Mouse (Mus musculus): ENCODE results near the gene Rbm3. TPM values are rescaled to one million over a fixed set of nuclear protein-coding genes. Genes with fewer than 3 reads are reported as not detected.

Gene Rbm3
- polyA plus RNA-seq, 1 experiment from 2014 or later: 486 TPM

DNA sequence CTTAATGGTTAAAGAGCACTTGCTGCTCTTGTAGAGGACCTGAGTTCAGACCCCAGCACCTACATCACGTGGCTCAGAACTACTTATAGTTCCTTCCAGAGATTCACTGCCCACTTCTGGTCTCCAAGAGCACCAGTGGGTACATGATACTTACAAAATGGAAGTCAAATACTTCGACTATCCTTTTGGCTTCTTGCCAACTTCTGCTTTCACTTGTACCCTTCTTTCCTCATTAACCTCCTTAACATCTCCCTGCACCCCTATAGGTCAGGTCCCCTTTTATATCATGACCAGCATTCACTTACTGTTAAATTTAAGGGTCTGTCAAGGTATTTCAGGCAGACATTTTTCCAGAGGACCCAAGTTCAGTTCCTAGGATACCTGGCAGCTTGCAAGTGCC, 9.8 kb downstream of the Rbm3 start:
- H3K36me3 ChIP-seq (ENCODE audit: control insufficient read depth, insufficient read depth, low read length): peaks cover 8% of the 10 kb centered on the region
- ATAC-seq (ENCODE audit: low read depth): no peak
- no peak overlapping the region for H3K4me3 ChIP-seq (ENCODE audit: low read length)
- H3K9ac ChIP-seq (ENCODE audit: low read length): no peak overlapping the region
- no peaks in the 10 kb centered on the region for H3K27me3 ChIP-seq (ENCODE audit: control insufficient read depth, insufficient read depth, low read depth, low read length)
- no peaks in the 10 kb centered on the region for H3K9me3 ChIP-seq (ENCODE audit: control insufficient read depth, low read length)
- no peak overlapping the region for H3K4me2 ChIP-seq (ENCODE audit: low read depth, low read length)
- WGBS: 28% methylated on average over 2 of the region's 2 CpGs
- no peak overlapping the region for H3K27ac ChIP-seq (ENCODE audit: low read length)
- no peaks in the 10 kb centered on the region for H3K4me1 ChIP-seq (replicated peaks; ENCODE audit: control insufficient read depth, insufficient read depth, low read length)

DNA sequence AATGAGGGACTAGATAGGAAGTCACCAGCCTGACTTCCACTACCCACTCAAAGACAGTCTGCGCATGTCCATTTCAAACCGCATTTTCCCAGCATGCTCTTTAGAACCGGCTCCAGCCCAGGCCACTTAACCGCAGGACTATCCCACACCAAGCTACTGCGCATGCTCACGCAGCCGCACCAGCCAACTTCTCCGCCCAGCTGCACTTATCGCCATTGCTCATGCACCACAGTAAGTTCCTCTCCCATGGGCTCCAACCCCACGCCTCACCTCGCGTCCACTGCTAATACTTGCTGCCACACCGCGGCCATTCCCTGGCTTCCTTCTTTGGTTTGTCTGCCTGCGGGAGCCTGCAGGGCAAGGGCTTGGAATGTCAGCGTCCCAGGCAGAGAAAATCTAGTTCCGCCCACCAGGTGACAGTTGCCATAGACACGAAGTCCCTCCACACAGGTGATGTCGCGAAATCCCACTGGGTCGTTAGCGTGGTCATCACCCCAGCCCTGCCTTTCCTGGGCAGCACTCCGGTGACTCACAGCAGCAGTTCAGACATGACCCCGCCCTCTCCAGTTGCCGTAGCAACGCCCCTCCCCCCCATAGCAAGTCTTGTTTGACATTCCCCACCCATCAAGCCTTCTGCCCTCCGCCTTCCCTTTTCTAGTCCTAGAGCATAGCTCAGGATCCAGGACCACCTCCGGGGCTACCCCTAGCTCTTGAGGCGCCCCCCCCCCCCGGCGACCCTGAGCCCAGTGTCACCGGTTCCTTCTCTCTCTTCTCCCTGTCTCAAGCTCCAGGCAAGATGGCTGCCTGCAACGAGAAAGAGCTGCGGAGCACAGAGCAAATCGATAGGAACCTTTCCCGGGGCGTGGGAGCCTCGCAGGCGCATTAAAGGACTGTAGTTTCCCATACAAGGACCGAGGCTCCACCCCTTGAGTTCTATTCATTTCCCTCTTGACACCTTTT, 13.4 kb downstream of the Rbm3 start, which contains the start of gene Wdr13:
Gene Wdr13 (minus strand): TSS at position 876 of the 960 bp plus-strand sequence.
- Histone ChIP-seq H3K27me3 (ENCODE audit: control insufficient read depth, insufficient read depth, low read depth, low read length) (no peaks in the 10 kb centered on the region), H3K9me3 (ENCODE audit: control insufficient read depth, low read length) (no peaks in the 10 kb centered on the region), H3K27ac (ENCODE audit: low read length) (peak within 1 kb of the TSS; percentile 90), H3K36me3 (ENCODE audit: control insufficient read depth, insufficient read depth, low read length) (peaks cover 4% of the 10 kb centered on the region; the same call in 1 of the 2 replicates), H3K4me2 (ENCODE audit: low read depth, low read length) (peak within 1 kb of the TSS; percentile 56), H3K4me1 (replicated peaks; ENCODE audit: control insufficient read depth, insufficient read depth, low read length) (no peaks in the 10 kb centered on the region), H3K4me3 (ENCODE audit: low read length) (peak within 1 kb of the TSS; percentile 63), H3K9ac (ENCODE audit: low read length) (peak within 1 kb of the TSS; percentile 69)
- WGBS: 11% methylated on average over 37 of the region's 40 CpGs
- ATAC-seq (ENCODE audit: low read depth): peak; percentile 91

DNA sequence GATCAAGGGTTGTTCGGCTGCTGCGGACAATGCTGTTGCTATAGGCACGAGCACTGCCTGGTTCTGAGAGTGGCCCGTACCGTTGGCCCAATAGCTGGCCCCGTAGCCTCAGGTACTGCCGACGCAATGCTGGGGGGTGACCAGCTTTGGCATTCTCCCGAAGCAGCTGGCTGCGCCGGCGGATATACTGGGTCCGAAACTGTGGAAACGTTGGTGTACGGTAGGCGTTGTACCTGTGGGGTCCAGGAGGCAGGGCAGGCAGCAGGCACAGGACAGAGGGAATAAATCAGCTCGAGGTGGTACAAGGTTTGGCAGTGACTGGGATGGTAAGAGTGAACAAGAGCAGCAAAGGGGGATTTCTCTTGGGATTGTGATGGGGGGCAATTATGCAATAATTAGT, 14.3 kb downstream of the Rbm3 start:
- peak overlapping the region; percentile 56 for H3K4me2 ChIP-seq (ENCODE audit: low read depth, low read length)
- no peaks in the 10 kb centered on the region for H3K4me1 ChIP-seq (replicated peaks; ENCODE audit: control insufficient read depth, insufficient read depth, low read length)
- H3K9me3 ChIP-seq (ENCODE audit: control insufficient read depth, low read length): no peaks in the 10 kb centered on the region
- peak overlapping the region; percentile 63 for H3K4me3 ChIP-seq (ENCODE audit: low read length)
- H3K27me3 ChIP-seq (ENCODE audit: control insufficient read depth, insufficient read depth, low read depth, low read length): no peaks in the 10 kb centered on the region
- H3K27ac ChIP-seq (ENCODE audit: low read length): no peak overlapping the region
- no peak overlapping the region for H3K9ac ChIP-seq (ENCODE audit: low read length)
- 89% methylated on average over 17 of the region's 17 CpGs for WGBS
- H3K36me3 ChIP-seq (ENCODE audit: control insufficient read depth, insufficient read depth, low read length): peaks cover 4% of the 10 kb centered on the region; the same call in 1 of the 2 replicates
- no peak for ATAC-seq (ENCODE audit: low read depth)

DNA sequence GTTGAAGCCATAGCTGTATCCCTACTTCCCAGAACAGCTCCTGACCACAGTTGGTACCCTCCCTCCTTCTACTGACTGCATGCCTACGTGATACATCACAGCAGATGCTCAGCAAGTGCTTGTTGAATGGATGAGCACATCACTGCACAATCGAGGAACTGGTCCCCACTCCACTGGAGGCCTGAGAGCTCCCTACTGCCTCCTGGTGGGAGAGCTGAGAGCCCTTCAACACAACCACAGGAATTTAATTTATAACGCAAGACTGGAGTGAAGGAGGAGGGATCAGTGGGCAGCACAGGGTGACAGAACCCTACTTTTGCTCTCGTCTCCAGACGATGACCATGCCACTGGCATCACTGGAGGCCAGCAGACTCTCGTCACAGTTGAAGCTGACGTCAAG, 20.4 kb downstream of the Rbm3 start:
- Histone ChIP-seq H3K9me3 (ENCODE audit: control insufficient read depth, low read length) (no peaks in the 10 kb centered on the region), H3K4me1 (replicated peaks; ENCODE audit: control insufficient read depth, insufficient read depth, low read length) (no peaks in the 10 kb centered on the region), H3K9ac (ENCODE audit: low read length) (no peak overlapping the region), H3K36me3 (ENCODE audit: control insufficient read depth, insufficient read depth, low read length) (peaks cover 4% of the 10 kb centered on the region), H3K27ac (ENCODE audit: low read length) (no peak overlapping the region), H3K4me2 (ENCODE audit: low read depth, low read length) (no peak overlapping the region), H3K4me3 (ENCODE audit: low read length) (no peak overlapping the region), H3K27me3 (ENCODE audit: control insufficient read depth, insufficient read depth, low read depth, low read length) (no peaks in the 10 kb centered on the region)
- WGBS: 72% methylated on average over 7 of the region's 7 CpGs
- ATAC-seq (ENCODE audit: low read depth): no peak

DNA sequence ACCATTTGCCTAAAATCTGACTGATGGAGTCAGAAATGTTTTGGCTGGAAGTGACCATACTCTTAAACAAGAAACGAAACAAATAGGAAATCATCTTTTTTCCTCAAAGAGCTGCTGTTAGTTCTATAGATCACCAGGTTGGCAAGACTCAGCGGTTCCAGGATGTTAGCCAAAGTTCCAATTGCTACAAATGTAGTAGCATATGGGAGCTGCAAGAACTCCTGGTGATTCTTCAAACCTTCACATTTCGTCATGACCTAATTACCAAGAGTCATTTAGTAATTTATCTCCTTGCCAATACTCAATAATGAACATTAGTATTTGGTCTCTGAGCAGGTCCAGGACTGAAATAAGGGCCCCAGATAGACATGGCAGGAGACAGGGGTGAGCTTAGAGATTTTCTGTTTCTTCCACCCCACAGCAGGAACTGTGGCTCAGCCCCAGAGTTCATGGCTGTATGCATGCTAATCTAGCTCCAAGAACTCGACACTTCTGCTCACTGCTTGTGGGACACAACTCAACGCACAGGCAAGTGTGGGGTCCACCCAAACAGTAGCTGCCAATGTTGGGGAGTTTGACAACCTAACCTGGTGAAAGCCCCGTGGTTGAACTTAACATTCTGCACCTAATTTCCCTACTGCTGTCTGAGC, 21.7 kb downstream of the Rbm3 start:
- no peak overlapping the region for H3K9ac ChIP-seq (ENCODE audit: low read length)
- H3K27me3 ChIP-seq (ENCODE audit: control insufficient read depth, insufficient read depth, low read depth, low read length): no peaks in the 10 kb centered on the region
- ATAC-seq (ENCODE audit: low read depth): no peak
- no peak overlapping the region for H3K27ac ChIP-seq (ENCODE audit: low read length)
- peaks cover 2% of the 10 kb centered on the region for H3K36me3 ChIP-seq (ENCODE audit: control insufficient read depth, insufficient read depth, low read length)
- 83% methylated on average over 6 of the region's 6 CpGs for WGBS
- H3K4me1 ChIP-seq (replicated peaks; ENCODE audit: control insufficient read depth, insufficient read depth, low read length): no peaks in the 10 kb centered on the region
- no peaks in the 10 kb centered on the region for H3K9me3 ChIP-seq (ENCODE audit: control insufficient read depth, low read length)
- H3K4me3 ChIP-seq (ENCODE audit: low read length): no peak overlapping the region
- no peak overlapping the region for H3K4me2 ChIP-seq (ENCODE audit: low read depth, low read length)

DNA sequence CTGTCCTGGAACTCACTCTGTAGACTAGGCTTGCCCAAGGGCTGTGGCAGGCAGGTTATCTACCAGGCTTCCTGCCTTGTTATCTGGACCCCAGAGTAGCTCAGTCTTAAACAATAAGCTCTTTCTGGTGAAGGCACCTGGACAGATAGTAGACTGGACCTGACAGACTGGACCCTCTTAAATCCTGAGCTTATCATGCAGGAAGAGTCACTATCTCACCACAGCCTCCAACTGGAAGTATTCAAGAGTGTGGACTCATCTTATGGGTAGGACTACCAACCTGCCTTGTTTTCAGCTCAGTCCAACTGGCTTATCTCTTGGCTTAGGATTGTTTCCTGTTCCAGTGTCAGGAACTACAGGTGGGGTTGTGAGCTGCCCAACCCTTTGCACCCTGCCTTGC, 28.4 kb downstream of the Rbm3 start:
- no peaks in the 10 kb centered on the region for H3K9me3 ChIP-seq (ENCODE audit: control insufficient read depth, low read length)
- H3K4me1 ChIP-seq (replicated peaks; ENCODE audit: control insufficient read depth, insufficient read depth, low read length): no peaks in the 10 kb centered on the region
- H3K27ac ChIP-seq (ENCODE audit: low read length): no peak overlapping the region
- H3K36me3 ChIP-seq (ENCODE audit: control insufficient read depth, insufficient read depth, low read length): no peaks in the 10 kb centered on the region
- no peak for ATAC-seq (ENCODE audit: low read depth)
- H3K4me2 ChIP-seq (ENCODE audit: low read depth, low read length): no peak overlapping the region
- no peak overlapping the region for H3K4me3 ChIP-seq (ENCODE audit: low read length)
- H3K9ac ChIP-seq (ENCODE audit: low read length): no peak overlapping the region
- no peaks in the 10 kb centered on the region for H3K27me3 ChIP-seq (ENCODE audit: control insufficient read depth, insufficient read depth, low read depth, low read length)

DNA sequence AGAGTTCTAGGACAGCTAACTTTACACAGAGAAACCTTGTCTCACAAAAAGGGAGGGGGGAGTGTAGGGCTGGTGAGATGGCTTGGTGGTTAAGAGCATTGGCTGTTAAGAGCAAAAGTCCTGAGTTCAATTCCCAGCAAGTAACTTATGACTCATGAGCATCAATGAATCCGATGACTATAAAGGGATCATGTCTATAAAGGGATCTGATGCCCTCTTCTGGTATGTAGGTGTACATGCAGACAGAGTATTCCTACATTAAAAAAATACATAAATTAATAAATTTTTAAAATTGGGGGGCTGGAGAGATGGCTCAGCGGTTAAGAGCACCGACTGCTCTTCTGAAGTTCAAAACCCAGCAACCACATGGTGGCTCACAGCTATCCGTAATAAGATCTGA, 30.4 kb downstream of the Rbm3 start:
- Histone ChIP-seq H3K9me3 (ENCODE audit: control insufficient read depth, low read length) (no peaks in the 10 kb centered on the region), H3K27ac (ENCODE audit: low read length) (no peak overlapping the region), H3K27me3 (ENCODE audit: control insufficient read depth, insufficient read depth, low read depth, low read length) (no peaks in the 10 kb centered on the region), H3K4me2 (ENCODE audit: low read depth, low read length) (no peak overlapping the region), H3K4me1 (replicated peaks; ENCODE audit: control insufficient read depth, insufficient read depth, low read length) (no peaks in the 10 kb centered on the region), H3K36me3 (ENCODE audit: control insufficient read depth, insufficient read depth, low read length) (no peaks in the 10 kb centered on the region), H3K9ac (ENCODE audit: low read length) (no peak overlapping the region), H3K4me3 (ENCODE audit: low read length) (no peak overlapping the region)
- 66% methylated on average over 4 of the region's 4 CpGs for WGBS
- no peak for ATAC-seq (ENCODE audit: low read depth)

DNA sequence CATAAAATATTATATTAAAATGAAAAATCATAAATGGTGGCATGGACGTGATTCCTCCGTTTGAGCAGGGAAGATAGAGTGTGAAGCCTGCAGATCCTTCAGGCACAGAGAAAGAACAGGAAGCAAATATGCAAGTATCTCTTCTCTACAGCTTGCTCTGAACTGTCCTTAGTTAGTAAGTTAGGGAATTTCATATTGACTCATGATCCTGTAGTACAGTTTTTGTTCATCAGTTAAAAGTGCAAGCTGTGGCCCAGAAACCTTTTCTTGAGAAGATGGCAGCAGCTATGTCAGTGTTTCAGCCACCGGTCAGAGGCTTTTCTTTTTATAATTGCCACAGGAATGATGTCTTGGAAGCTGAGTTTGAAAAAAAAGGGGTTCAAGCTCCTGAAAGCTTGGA, 40.7 kb downstream of the Rbm3 start:
- 88% methylated on average over 3 of the region's 3 CpGs for WGBS
- Histone ChIP-seq H3K27ac (ENCODE audit: low read length) (no peak overlapping the region), H3K4me3 (ENCODE audit: low read length) (no peak overlapping the region), H3K9me3 (ENCODE audit: control insufficient read depth, low read length) (no peaks in the 10 kb centered on the region), H3K9ac (ENCODE audit: low read length) (no peak overlapping the region), H3K4me1 (replicated peaks; ENCODE audit: control insufficient read depth, insufficient read depth, low read length) (peaks cover 5% of the 10 kb centered on the region; the same call in 1 of the 2 replicates), H3K27me3 (ENCODE audit: control insufficient read depth, insufficient read depth, low read depth, low read length) (no peaks in the 10 kb centered on the region), H3K4me2 (ENCODE audit: low read depth, low read length) (no peak overlapping the region), H3K36me3 (ENCODE audit: control insufficient read depth, insufficient read depth, low read length) (no peaks in the 10 kb centered on the region)
- no peak for ATAC-seq (ENCODE audit: low read depth)

DNA sequence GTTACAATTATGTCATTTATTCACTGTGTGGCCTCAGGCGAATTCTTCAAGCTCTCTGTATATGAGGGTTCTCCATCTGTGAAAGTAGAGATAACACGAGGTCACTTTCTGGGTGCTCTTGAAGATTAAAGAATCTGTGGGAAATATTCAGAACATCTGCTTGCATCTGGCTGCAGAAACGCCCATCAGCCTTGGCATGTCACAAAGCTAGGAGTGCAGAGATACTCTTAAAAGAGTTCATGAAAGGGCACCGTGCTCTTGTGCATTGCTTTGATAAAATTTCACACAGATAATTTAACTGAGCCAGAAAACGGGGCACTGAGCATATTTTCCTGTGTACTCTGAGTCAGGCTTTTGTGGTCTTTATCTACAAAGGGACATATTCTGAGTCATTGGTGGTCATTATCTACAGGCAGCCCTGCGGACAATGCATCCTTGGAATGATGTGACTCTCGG, 43.4 kb downstream of the Rbm3 start:
- Histone ChIP-seq H3K27me3 (ENCODE audit: control insufficient read depth, insufficient read depth, low read depth, low read length) (no peaks in the 10 kb centered on the region), H3K4me1 (replicated peaks; ENCODE audit: control insufficient read depth, insufficient read depth, low read length) (peaks cover 5% of the 10 kb centered on the region; the same call in 1 of the 2 replicates), H3K4me2 (ENCODE audit: low read depth, low read length) (no peak overlapping the region), H3K27ac (ENCODE audit: low read length) (no peak overlapping the region), H3K36me3 (ENCODE audit: control insufficient read depth, insufficient read depth, low read length) (no peaks in the 10 kb centered on the region), H3K4me3 (ENCODE audit: low read length) (no peak overlapping the region), H3K9me3 (ENCODE audit: control insufficient read depth, low read length) (no peaks in the 10 kb centered on the region), H3K9ac (ENCODE audit: low read length) (no peak overlapping the region)
- no peak for ATAC-seq (ENCODE audit: low read depth)
- WGBS: 40% methylated on average over 7 of the region's 7 CpGs

Data from lung, embryonic 16.5 days (tissue).